Mouse (Mus musculus): ENCODE results near the gene Hexb.
A peak's percentile ranks its signal among the peaks of the same experiment; 100 is the strongest.

The Hexb gene

DNA sequence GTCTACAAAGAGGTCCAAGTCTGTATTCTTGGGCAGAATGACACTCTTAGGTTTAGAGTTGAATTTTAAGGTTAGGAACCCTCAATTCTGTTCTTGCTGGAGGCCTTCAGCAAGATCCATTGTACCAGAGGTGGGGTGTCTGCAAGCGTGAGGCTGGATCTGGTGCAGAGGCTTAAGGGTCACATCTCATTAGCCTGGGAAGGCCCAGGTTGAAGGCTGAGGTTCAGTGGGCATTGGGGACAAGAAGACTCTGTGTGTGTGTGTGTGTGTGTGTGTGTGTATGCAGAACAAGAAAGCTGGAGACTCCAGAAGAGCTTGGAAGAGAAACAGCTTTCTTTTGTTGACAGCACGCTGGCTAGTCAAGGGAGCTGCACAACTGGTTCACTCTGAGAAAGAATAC lies 7.9 kb upstream of the Hexb start:
- no peak for DNase-seq (ENCODE audit: low read depth, low spot score)
- H3K27me3 ChIP-seq (ENCODE audit: control insufficient read depth, insufficient read depth, low read length, poor library complexity, severe bottlenecking), result no peaks in the 10 kb centered on the region

GRCm38 (mm10) chr13:97205052-97205701 lies 7.0 kb upstream of the Hexb start:
- no peaks in the 10 kb centered on the region for H3K36me3 ChIP-seq (ENCODE audit: control insufficient read depth, insufficient read depth, low read length, poor library complexity, severe bottlenecking)
- peak; percentile 77 for DNase-seq (ENCODE audit: low read depth, low spot score)
- H3K27me3 ChIP-seq (ENCODE audit: control insufficient read depth, insufficient read depth, low read length, poor library complexity, severe bottlenecking), result no peaks in the 10 kb centered on the region

More for the DNA sequence above, 7.9 kb upstream of the Hexb start:
- H3K36me3 ChIP-seq (ENCODE audit: control insufficient read depth, insufficient read depth, low read length, poor library complexity, severe bottlenecking), result no peaks in the 10 kb centered on the region

DNA sequence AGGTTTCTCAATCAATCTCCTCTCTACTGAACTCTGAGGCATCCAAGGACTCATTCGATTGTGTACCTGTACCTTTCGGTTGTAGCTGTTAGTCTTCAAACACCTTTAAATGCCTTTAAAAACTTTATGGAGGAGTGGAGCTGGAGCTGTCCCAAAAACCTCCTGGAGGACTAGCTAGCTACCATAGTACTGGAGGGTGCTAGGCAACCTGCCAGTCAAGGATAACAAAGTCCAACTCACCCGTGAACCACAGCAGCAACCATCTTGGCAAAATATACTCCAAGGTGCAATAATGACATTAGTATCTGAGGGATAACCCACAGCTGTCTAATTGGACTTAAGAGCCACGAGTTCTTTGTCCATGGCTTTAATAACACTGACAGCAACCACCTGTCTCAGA lies 3.7 kb upstream of the Hexb start:
- Histone ChIP-seq H3K27me3 (ENCODE audit: control insufficient read depth, insufficient read depth, low read length, poor library complexity, severe bottlenecking) (no peaks in the 10 kb centered on the region), H3K36me3 (ENCODE audit: control insufficient read depth, insufficient read depth, low read length, poor library complexity, severe bottlenecking) (no peaks in the 10 kb centered on the region)
- DNase-seq (ENCODE audit: low read depth, low spot score), result no peak

GRCm38 (mm10) chr13:97201076-97201475 lies 2.9 kb upstream of the Hexb start:
- Histone ChIP-seq H3K36me3 (ENCODE audit: control insufficient read depth, insufficient read depth, low read length, poor library complexity, severe bottlenecking) (no peaks in the 10 kb centered on the region), H3K27me3 (ENCODE audit: control insufficient read depth, insufficient read depth, low read length, poor library complexity, severe bottlenecking) (no peaks in the 10 kb centered on the region)
- DNase-seq (ENCODE audit: low read depth, low spot score), result no peak

DNA sequence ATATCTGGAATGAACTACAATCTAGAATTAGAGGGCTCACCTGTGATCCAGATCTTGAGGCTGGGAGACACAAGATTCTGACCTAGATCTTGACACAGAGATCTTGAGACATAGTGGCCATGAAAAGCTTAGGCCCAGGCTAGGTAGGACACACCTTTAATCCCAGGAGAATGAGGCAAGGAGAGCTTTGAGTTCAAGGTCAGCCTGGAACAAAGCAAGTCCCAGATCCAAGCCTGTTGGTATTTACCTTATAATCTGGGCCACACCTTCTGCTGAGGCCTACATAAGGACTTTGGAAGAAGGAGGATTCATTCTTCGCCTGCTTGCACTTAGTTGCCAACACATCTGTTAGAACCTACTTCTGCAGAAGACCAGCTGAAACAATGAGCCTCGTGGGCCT lies 966 bp upstream of the Hexb start:
- Histone ChIP-seq H3K27me3 (ENCODE audit: control insufficient read depth, insufficient read depth, low read length, poor library complexity, severe bottlenecking) (no peaks in the 10 kb centered on the region), H3K36me3 (ENCODE audit: control insufficient read depth, insufficient read depth, low read length, poor library complexity, severe bottlenecking) (no peaks in the 10 kb centered on the region)
- DNase-seq (ENCODE audit: low read depth, low spot score), result no peak

DNA sequence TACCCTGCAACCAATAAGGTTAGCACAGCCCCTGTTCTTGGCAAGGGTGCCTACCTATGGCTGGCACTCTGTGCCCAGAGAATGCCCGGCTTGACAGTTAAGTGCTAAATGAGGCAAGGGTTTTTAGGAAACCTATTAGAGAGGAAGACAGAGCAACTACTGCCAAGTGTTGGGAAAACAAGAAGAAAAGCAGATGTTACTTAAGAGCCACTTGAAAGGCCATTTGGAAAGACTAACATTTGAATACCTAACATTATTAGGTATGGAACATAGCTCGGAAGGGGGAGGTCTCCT lies 1.3 kb downstream of the Hexb start:
- H3K27me3 ChIP-seq (ENCODE audit: control insufficient read depth, insufficient read depth, low read length, poor library complexity, severe bottlenecking), result no peaks in the 10 kb centered on the region
- no peak for DNase-seq (ENCODE audit: low read depth, low spot score)
- peaks cover 4% of the 10 kb centered on the region for H3K36me3 ChIP-seq (ENCODE audit: control insufficient read depth, insufficient read depth, low read length, poor library complexity, severe bottlenecking)

DNA sequence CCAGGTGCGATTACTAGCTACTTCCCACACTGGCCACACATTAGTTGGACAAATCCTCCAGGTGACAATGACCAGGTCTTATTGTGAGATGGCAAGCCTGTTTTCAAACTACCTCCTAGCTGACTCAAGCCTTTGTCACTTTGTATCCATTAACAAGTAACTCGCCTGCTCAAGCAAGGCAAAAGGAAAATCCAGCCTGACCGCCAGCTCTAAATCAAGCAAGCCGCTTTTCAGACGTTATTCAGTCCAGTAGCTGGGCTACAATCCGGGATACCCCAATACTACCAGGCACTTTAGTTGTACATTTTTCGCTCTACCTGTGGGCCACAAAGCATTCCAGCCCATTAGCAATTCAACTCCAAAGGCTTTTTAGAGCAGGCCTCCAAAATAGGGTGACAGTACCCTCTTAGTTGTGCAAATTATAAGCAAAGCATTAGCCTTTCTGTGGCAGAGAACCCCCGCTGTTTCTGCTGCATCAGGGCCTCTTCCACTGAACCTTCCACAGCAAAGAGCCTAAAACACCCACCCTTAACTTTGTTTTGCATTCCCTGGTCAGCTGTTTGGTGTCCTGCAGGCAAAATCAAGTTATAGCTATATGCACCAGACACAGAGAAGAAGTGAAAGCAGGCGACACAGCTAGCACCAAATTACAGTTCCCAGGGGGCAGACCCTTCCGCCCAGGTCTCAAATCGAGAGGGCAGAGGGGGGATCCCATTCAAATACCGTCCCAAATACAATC lies 1.8 kb downstream of the Hexb start:
- peaks cover 6% of the 10 kb centered on the region for H3K36me3 ChIP-seq (ENCODE audit: control insufficient read depth, insufficient read depth, low read length, poor library complexity, severe bottlenecking)
- DNase-seq (ENCODE audit: low read depth, low spot score), result peak; percentile 75
- H3K27me3 ChIP-seq (ENCODE audit: control insufficient read depth, insufficient read depth, low read length, poor library complexity, severe bottlenecking), result no peaks in the 10 kb centered on the region

- no peaks in the 10 kb centered on the region for H3K27me3 ChIP-seq (ENCODE audit: control insufficient read depth, insufficient read depth, low read length, poor library complexity, severe bottlenecking)
- peaks cover 7% of the 10 kb centered on the region for H3K36me3 ChIP-seq (ENCODE audit: control insufficient read depth, insufficient read depth, low read length, poor library complexity, severe bottlenecking)
- DNase-seq (ENCODE audit: low read depth, low spot score), result no peak
Measured at GRCm38 (mm10) chr13:97193420-97193819, 4.7 kb downstream of the Hexb start.

DNA sequence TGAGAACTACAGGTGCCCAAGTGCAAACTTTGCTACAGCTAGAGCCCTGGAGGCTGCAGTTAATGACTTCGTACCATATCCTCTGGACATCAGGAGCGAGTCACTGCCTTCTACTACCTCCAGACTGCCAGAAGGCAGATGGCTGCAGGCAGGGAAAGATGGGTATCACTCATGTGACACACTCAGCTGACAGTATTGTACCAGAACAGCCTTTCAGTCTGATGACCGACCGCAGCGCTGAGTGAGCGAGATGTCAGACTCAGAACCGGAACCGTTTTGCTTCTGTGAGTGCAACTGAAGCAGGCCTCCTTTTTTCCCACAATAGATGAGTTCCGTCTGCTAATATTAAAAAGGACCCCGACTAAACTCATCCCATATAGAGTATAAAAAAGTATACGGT lies 5.5 kb downstream of the Hexb start:
- Histone ChIP-seq H3K36me3 (ENCODE audit: control insufficient read depth, insufficient read depth, low read length, poor library complexity, severe bottlenecking) (peaks cover 7% of the 10 kb centered on the region), H3K27me3 (ENCODE audit: control insufficient read depth, insufficient read depth, low read length, poor library complexity, severe bottlenecking) (no peaks in the 10 kb centered on the region)
- DNase-seq (ENCODE audit: low read depth, low spot score), result no peak

GRCm38 (mm10) chr13:97187693-97188092 lies 10.5 kb downstream of the Hexb start:
- peaks cover 17% of the 10 kb centered on the region for H3K36me3 ChIP-seq (ENCODE audit: control insufficient read depth, insufficient read depth, low read length, poor library complexity, severe bottlenecking)
- DNase-seq (ENCODE audit: low read depth, low spot score), result peak; percentile 52

DNA sequence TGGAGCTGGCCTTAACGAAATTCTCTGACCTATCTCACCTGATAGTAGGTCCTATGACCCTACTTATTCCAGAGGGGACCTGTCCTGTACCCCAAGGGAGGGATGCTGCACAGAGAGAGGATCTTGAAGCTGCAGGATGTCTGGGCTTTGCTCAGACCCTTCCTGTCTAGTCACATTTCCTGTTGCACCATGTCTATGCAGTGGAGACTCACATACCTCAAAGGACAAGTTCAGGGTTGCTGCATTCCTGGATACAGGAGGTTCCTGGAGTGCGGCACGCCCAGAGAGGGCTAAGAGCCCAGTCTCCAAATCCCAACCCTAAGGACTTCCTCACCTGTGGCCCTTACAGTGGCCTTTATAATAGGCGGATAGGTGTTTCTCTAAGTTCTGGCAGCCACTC lies 11.8 kb downstream of the Hexb start:
- Histone ChIP-seq H3K36me3 (ENCODE audit: control insufficient read depth, insufficient read depth, low read length, poor library complexity, severe bottlenecking) (peaks cover 17% of the 10 kb centered on the region), H3K27me3 (ENCODE audit: control insufficient read depth, insufficient read depth, low read length, poor library complexity, severe bottlenecking) (no peaks in the 10 kb centered on the region)
- no peak for DNase-seq (ENCODE audit: low read depth, low spot score)

More at GRCm38 (mm10) chr13:97187693-97188092, 10.5 kb downstream of the Hexb start:
- H3K27me3 ChIP-seq (ENCODE audit: control insufficient read depth, insufficient read depth, low read length, poor library complexity, severe bottlenecking), result no peaks in the 10 kb centered on the region

DNA sequence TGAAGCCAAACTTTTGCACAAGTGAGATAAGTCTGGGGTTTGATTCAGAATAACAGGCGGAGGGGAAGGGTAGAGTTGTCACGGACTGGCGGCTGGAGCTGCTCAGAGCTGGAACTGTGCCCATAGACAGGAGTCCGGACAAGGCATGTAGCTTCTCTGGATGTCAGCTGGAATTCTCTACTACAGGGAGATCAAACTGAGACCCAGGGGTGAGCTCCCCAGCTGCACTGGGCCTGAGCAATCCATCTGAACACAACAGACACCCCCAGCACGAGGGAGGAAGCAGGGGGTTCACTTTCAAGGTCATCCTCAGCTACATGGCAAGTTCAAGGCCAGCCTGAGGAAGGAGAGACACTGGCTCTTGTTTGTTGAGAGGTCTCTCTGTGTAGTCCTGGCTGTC lies 13.5 kb downstream of the Hexb start:
- Histone ChIP-seq H3K27me3 (ENCODE audit: control insufficient read depth, insufficient read depth, low read length, poor library complexity, severe bottlenecking) (no peaks in the 10 kb centered on the region), H3K36me3 (ENCODE audit: control insufficient read depth, insufficient read depth, low read length, poor library complexity, severe bottlenecking) (peaks cover 20% of the 10 kb centered on the region)
- no peak for DNase-seq (ENCODE audit: low read depth, low spot score)

DNA sequence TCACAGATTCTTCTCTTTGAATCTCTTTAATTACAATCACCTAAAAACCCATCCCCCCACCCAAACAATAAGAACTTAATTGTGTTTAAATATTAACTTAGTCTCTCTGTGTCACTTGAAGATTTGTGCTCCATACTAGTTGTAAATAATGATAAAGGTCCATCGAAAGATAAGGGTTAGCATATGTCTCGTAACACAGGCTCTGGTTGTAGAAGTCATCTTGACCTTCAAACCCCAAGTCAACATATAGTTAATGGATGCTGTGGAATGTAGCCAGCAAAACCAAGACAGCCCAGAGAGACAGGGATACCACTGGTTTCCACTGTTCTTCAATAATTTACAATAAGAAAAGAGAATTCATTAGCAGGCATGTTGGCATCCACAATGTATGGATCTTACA lies 14.0 kb downstream of the Hexb start:
- Histone ChIP-seq H3K27me3 (ENCODE audit: control insufficient read depth, insufficient read depth, low read length, poor library complexity, severe bottlenecking) (no peaks in the 10 kb centered on the region), H3K36me3 (ENCODE audit: control insufficient read depth, insufficient read depth, low read length, poor library complexity, severe bottlenecking) (peaks cover 20% of the 10 kb centered on the region)
- DNase-seq (ENCODE audit: low read depth, low spot score), result no peak

DNA sequence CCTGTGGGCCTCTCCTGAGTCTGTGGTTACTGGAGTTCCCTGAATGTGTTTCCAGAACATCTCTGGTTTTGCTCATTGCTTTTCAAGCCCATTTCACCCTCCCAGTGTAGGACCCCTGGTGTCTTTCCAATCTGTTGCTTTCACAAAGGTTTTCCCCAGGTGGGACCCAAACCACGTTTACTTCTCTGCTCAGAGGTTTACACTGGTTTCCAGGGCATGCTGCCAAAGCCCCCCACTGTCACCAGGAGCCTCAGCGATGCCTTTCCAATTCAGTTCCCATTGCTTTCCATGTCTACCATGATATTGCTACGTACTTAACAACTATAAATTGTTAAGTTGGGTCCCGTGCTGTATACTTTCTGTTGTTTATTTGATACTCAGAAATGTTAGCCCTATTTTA lies 15.3 kb downstream of the Hexb start:
- DNase-seq (ENCODE audit: low read depth, low spot score), result no peak
- Histone ChIP-seq H3K36me3 (ENCODE audit: control insufficient read depth, insufficient read depth, low read length, poor library complexity, severe bottlenecking) (peaks cover 26% of the 10 kb centered on the region), H3K27me3 (ENCODE audit: control insufficient read depth, insufficient read depth, low read length, poor library complexity, severe bottlenecking) (no peaks in the 10 kb centered on the region)

GRCm38 (mm10) chr13:97180113-97180828 lies 17.9 kb downstream of the Hexb start:
- no peak for DNase-seq (ENCODE audit: low read depth, low spot score)

More at GRCm38 (mm10) chr13:97180113-97180828, 17.9 kb downstream of the Hexb start:
- peaks cover 30% of the 10 kb centered on the region for H3K36me3 ChIP-seq (ENCODE audit: control insufficient read depth, insufficient read depth, low read length, poor library complexity, severe bottlenecking)
- no peaks in the 10 kb centered on the region for H3K27me3 ChIP-seq (ENCODE audit: control insufficient read depth, insufficient read depth, low read length, poor library complexity, severe bottlenecking)

Measured in splenic B cell, adult 2 months (primary cell).